Mouse (Mus musculus): ENCODE measurements around the gene Slc38a3.

Gene Slc38a3

GRCm38 (mm10) chr9:107634406-107635278 lies 34.7 kb downstream of the Slc38a3 start:
- DNase-seq (ENCODE audit: low spot score) = no peak

- DNase-seq (ENCODE audit: low spot score) = peak; percentile 72
Observed at GRCm38 (mm10) chr9:107633661-107634405, 35.5 kb downstream of the Slc38a3 start.

GRCm38 (mm10) chr9:107633091-107633660 lies 36.2 kb downstream of the Slc38a3 start:
- DNase-seq (ENCODE audit: low spot score) = peak; percentile 81

GRCm38 (mm10) chr9:107632478-107632877 lies 36.9 kb downstream of the Slc38a3 start:
- peak; percentile 66 for DNase-seq (ENCODE audit: low spot score)

GRCm38 (mm10) chr9:107631861-107632260 lies 37.5 kb downstream of the Slc38a3 start:
- no peak for DNase-seq (ENCODE audit: low spot score)

GRCm38 (mm10) chr9:107631311-107631826 lies 38.0 kb downstream of the Slc38a3 start:
- no peak for DNase-seq (ENCODE audit: low spot score)

GRCm38 (mm10) chr9:107630576-107630975 lies 38.8 kb downstream of the Slc38a3 start:
- DNase-seq (ENCODE audit: low spot score) = peak; percentile 69

- DNase-seq (ENCODE audit: low spot score) = no peak
Observed at GRCm38 (mm10) chr9:107629901-107630425, 39.4 kb downstream of the Slc38a3 start.

- no peak for DNase-seq (ENCODE audit: low spot score)
Observed at GRCm38 (mm10) chr9:107629411-107629730, 40.0 kb downstream of the Slc38a3 start.

- DNase-seq (ENCODE audit: low spot score) = no peak
Observed at GRCm38 (mm10) chr9:107628721-107629410, 40.5 kb downstream of the Slc38a3 start.

- DNase-seq (ENCODE audit: low spot score) = no peak
Observed at GRCm38 (mm10) chr9:107627387-107628255, 41.7 kb downstream of the Slc38a3 start.

GRCm38 (mm10) chr9:107626844-107627277 lies 42.5 kb downstream of the Slc38a3 start:
- peak; percentile 92 for DNase-seq (ENCODE audit: low spot score)

- DNase-seq (ENCODE audit: low spot score) = no peak
Observed at GRCm38 (mm10) chr9:107626158-107626843, 43.0 kb downstream of the Slc38a3 start.

GRCm38 (mm10) chr9:107625351-107626128 lies 43.8 kb downstream of the Slc38a3 start:
- DNase-seq (ENCODE audit: low spot score) = no peak

GRCm38 (mm10) chr9:107624951-107625350 lies 44.4 kb downstream of the Slc38a3 start:
- DNase-seq (ENCODE audit: low spot score) = no peak

- no peak for DNase-seq (ENCODE audit: low spot score)
Observed at GRCm38 (mm10) chr9:107624539-107624938, 44.8 kb downstream of the Slc38a3 start.

- no peak for DNase-seq (ENCODE audit: low spot score)
Observed at GRCm38 (mm10) chr9:107620954-107621353, 48.4 kb downstream of the Slc38a3 start.

GRCm38 (mm10) chr9:107619546-107619879 lies 49.8 kb downstream of the Slc38a3 start:
- no peak for DNase-seq (ENCODE audit: low spot score)

GRCm38 (mm10) chr9:107618778-107619545 lies 50.4 kb downstream of the Slc38a3 start:
- DNase-seq (ENCODE audit: low spot score) = no peak
